Mouse (Mus musculus): ENCODE measurements around the gene Stoml1. TPM values are rescaled to one million over a fixed set of nuclear protein-coding genes. Genes with fewer than 3 reads are reported as not detected.

Stoml1 gene
- polyA plus RNA-seq, 1 experiment from 2014 or later: 142 TPM

- no peak for ATAC-seq
- no peaks in the 10 kb centered on the region for H3K4me1 ChIP-seq (ENCODE audit: control insufficient read depth, insufficient read depth, low read depth, low read length)
Observed at GRCm38 (mm10) chr9:58283431-58283830, 30.5 kb downstream of the Stoml1 start.

DNA sequence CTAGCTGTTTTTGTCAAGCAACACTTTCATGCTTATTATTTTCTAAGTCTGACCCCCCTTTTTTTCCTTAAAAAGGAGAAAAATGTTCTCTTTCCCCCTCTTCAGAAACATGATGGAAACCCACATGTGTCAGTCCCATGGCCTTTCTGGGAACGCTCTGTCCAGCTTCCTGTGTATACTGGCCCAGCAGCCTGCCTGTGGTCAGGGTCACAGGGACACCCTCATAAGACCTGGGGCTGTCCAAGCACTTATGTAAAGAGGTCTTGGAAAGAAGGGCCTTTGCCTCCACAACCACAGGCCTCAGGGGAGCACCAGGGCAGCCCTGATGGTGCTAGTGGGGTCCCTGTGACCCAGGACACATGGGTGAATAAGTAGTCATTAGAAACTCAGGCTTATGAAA lies 36.1 kb downstream of the Stoml1 start:
- ATAC-seq: no peak
- 90% methylated on average over 1 of the region's 1 CpGs for WGBS
- H3K4me3 ChIP-seq (ENCODE audit: low read length): no peak overlapping the region
- H3K9me3 ChIP-seq (ENCODE audit: control insufficient read depth, low read length): no peaks in the 10 kb centered on the region
- H3K4me2 ChIP-seq (ENCODE audit: low read length): no peak overlapping the region
- H3K27ac ChIP-seq (ENCODE audit: low read depth, low read length): no peak overlapping the region
- H3K9ac ChIP-seq (ENCODE audit: low read depth, low read length): no peak overlapping the region
- H3K27me3 ChIP-seq (replicated peaks; ENCODE audit: control insufficient read depth, insufficient read depth, low read length): no peaks in the 10 kb centered on the region
- no peaks in the 10 kb centered on the region for H3K36me3 ChIP-seq (ENCODE audit: control insufficient read depth, insufficient read depth, low read length)
- no peaks in the 10 kb centered on the region for H3K4me1 ChIP-seq (ENCODE audit: control insufficient read depth, insufficient read depth, low read depth, low read length)

More at GRCm38 (mm10) chr9:58283431-58283830, 30.5 kb downstream of the Stoml1 start:
- Histone ChIP-seq H3K36me3 (ENCODE audit: control insufficient read depth, insufficient read depth, low read length) (no peaks in the 10 kb centered on the region), H3K4me3 (ENCODE audit: low read length) (no peak overlapping the region), H3K9ac (ENCODE audit: low read depth, low read length) (no peak overlapping the region), H3K27ac (ENCODE audit: low read depth, low read length) (no peak overlapping the region), H3K27me3 (replicated peaks; ENCODE audit: control insufficient read depth, insufficient read depth, low read length) (no peaks in the 10 kb centered on the region), H3K9me3 (ENCODE audit: control insufficient read depth, low read length) (no peaks in the 10 kb centered on the region), H3K4me2 (ENCODE audit: low read length) (no peak overlapping the region)
- 61% methylated on average over 7 of the region's 7 CpGs for WGBS

- Histone ChIP-seq H3K27ac (ENCODE audit: low read depth, low read length) (no peak overlapping the region), H3K9me3 (ENCODE audit: control insufficient read depth, low read length) (no peaks in the 10 kb centered on the region), H3K27me3 (replicated peaks; ENCODE audit: control insufficient read depth, insufficient read depth, low read length) (no peaks in the 10 kb centered on the region), H3K4me3 (ENCODE audit: low read length) (no peak overlapping the region), H3K9ac (ENCODE audit: low read depth, low read length) (no peak overlapping the region), H3K4me2 (ENCODE audit: low read length) (no peak overlapping the region), H3K36me3 (ENCODE audit: control insufficient read depth, insufficient read depth, low read length) (no peaks in the 10 kb centered on the region), H3K4me1 (ENCODE audit: control insufficient read depth, insufficient read depth, low read depth, low read length) (no peaks in the 10 kb centered on the region)
- 91% methylated on average over 2 of the region's 2 CpGs for WGBS
- ATAC-seq: no peak
Observed at GRCm38 (mm10) chr9:58289901-58290300, 36.9 kb downstream of the Stoml1 start.

DNA sequence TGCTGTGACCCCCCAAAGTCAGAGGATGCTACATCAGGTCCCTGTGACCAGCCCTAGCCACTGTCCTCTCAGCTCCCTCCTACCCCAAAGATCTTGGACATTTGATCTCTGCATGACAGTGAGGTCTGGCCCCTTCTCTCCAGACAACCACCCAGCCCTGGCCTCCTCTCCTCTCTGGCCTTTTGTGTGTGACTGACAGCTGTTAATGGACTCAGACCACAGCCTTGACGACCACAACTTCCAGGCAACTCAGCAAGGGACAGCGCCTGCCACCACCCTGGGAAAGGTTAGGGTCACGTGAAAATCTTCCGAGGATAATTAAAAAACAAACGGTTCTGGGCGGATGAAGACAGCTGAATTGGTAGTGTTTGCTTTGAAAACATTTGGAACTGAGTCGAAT lies 41.6 kb downstream of the Stoml1 start:
- no peaks in the 10 kb centered on the region for H3K36me3 ChIP-seq (ENCODE audit: control insufficient read depth, insufficient read depth, low read length)
- H3K4me1 ChIP-seq (ENCODE audit: control insufficient read depth, insufficient read depth, low read depth, low read length): peaks cover 2% of the 10 kb centered on the region; the same call in 1 of the 2 replicates
- H3K27me3 ChIP-seq (replicated peaks; ENCODE audit: control insufficient read depth, insufficient read depth, low read length): no peaks in the 10 kb centered on the region
- WGBS: 39% methylated on average over 7 of the region's 7 CpGs
- H3K9ac ChIP-seq (ENCODE audit: low read depth, low read length): no peak overlapping the region
- H3K4me3 ChIP-seq (ENCODE audit: low read length): no peak overlapping the region
- no peak overlapping the region for H3K27ac ChIP-seq (ENCODE audit: low read depth, low read length)
- ATAC-seq: no peak
- no peak overlapping the region for H3K4me2 ChIP-seq (ENCODE audit: low read length)
- H3K9me3 ChIP-seq (ENCODE audit: control insufficient read depth, low read length): no peaks in the 10 kb centered on the region

- H3K4me1 ChIP-seq (ENCODE audit: control insufficient read depth, insufficient read depth, low read depth, low read length): peaks cover 2% of the 10 kb centered on the region; the same call in 1 of the 2 replicates
- ATAC-seq: no peak
- WGBS: 85% methylated on average over 3 of the region's 3 CpGs
Observed at GRCm38 (mm10) chr9:58295345-58295744, 42.4 kb downstream of the Stoml1 start.

DNA sequence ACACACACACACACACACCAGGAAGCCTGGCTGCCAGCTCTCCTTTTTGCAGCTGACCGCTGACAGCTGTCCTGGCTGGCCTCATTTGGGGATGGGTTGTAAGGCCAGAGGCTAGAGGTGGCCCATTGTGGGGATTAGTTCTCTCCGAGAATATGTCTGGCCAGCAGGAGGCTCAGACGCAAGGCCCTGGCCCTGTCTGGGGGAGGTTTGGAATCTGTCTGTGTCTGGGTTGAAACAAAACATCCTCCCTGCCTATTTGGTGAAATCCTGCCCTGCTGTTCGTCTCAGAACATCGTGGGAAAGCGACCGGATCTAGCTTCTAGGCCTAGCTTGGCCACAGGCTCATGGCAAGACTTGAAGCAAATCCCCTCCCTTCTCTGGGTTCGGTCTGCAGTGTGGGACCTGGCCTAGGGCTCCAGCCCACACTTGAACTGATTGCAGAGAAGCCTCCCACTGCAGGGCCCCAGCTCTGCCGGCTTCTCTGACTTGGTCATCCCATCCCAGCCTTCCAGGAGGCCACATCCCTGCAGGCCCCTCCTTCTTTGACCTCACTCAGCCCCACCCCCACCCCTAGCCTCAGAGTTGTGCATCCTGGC lies 42.9 kb downstream of the Stoml1 start:
- Histone ChIP-seq H3K9me3 (ENCODE audit: control insufficient read depth, low read length) (no peaks in the 10 kb centered on the region), H3K36me3 (ENCODE audit: control insufficient read depth, insufficient read depth, low read length) (no peaks in the 10 kb centered on the region), H3K4me2 (ENCODE audit: low read length) (no peak overlapping the region), H3K9ac (ENCODE audit: low read depth, low read length) (no peak overlapping the region), H3K27me3 (replicated peaks; ENCODE audit: control insufficient read depth, insufficient read depth, low read length) (no peaks in the 10 kb centered on the region), H3K4me3 (ENCODE audit: low read length) (no peak overlapping the region), H3K27ac (ENCODE audit: low read depth, low read length) (no peak overlapping the region; the same call in 1 of the 2 replicates), H3K4me1 (ENCODE audit: control insufficient read depth, insufficient read depth, low read depth, low read length) (peaks cover 2% of the 10 kb centered on the region; the same call in 1 of the 2 replicates)
- WGBS: 24% methylated on average over 8 of the region's 9 CpGs
- ATAC-seq: 0 out of 2 replicates have a peak, but pooled peaks have one; percentile 17

More at GRCm38 (mm10) chr9:58295345-58295744, 42.4 kb downstream of the Stoml1 start:
- Histone ChIP-seq H3K36me3 (ENCODE audit: control insufficient read depth, insufficient read depth, low read length) (no peaks in the 10 kb centered on the region), H3K27me3 (replicated peaks; ENCODE audit: control insufficient read depth, insufficient read depth, low read length) (no peaks in the 10 kb centered on the region), H3K27ac (ENCODE audit: low read depth, low read length) (no peak overlapping the region), H3K9me3 (ENCODE audit: control insufficient read depth, low read length) (no peaks in the 10 kb centered on the region), H3K4me2 (ENCODE audit: low read length) (no peak overlapping the region), H3K4me3 (ENCODE audit: low read length) (no peak overlapping the region), H3K9ac (ENCODE audit: low read depth, low read length) (no peak overlapping the region)

DNA sequence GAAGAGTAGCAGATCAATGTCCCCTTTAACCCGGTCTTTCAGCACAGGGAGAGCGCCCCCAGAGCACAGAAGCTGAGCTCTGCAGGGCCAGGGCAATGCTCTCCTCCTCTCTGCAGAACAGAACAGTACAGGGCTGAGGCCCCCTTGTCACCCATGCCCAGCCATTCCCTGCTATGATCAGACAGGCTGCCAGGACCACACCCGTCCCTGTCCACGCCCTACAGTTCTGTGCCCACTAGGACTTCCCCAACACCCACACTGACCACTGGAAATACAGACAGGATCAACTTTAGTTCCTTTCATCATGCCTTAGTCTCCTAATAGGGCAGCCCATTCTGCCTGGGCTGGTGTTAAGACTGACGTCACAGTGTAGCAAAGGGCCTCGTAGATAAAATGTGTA lies 44.1 kb downstream of the Stoml1 start:
- 93% methylated on average over 6 of the region's 6 CpGs for WGBS
- no peak overlapping the region for H3K4me2 ChIP-seq (ENCODE audit: low read length)

DNA sequence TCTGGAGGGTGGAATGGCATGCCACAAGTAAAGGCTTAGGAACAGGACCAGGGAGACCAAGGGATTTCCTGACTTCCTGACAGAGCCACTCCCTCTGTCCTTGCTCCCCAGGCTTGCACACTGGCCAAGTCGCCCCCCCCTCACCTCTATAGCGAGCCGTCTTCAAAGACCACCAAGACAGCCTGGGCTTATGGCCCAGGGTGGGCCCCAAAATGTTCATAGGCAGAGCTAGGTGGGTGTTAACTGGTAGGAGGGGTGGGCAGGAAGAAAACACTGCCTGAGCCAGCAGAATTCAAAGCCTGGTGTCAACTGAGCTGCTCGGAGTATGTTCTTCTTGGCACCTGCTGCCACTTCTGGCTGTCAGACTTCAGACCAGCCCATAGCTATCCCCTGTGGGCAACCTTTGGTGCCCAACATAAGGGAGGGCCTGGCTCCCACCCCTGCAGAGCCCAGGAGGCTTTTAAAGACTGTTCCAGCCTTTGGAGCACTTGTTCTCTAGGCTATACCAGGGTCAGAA lies 45.1 kb downstream of the Stoml1 start:
- Histone ChIP-seq H3K9me3 (ENCODE audit: control insufficient read depth, low read length) (no peaks in the 10 kb centered on the region), H3K27ac (ENCODE audit: low read depth, low read length) (no peak overlapping the region), H3K27me3 (replicated peaks; ENCODE audit: control insufficient read depth, insufficient read depth, low read length) (no peaks in the 10 kb centered on the region), H3K9ac (ENCODE audit: low read depth, low read length) (no peak overlapping the region), H3K36me3 (ENCODE audit: control insufficient read depth, insufficient read depth, low read length) (no peaks in the 10 kb centered on the region), H3K4me2 (ENCODE audit: low read length) (no peak overlapping the region), H3K4me1 (ENCODE audit: control insufficient read depth, insufficient read depth, low read depth, low read length) (peaks cover 2% of the 10 kb centered on the region), H3K4me3 (ENCODE audit: low read length) (no peak overlapping the region)
- no peak; the same call in 1 of the 2 replicates for ATAC-seq
- WGBS: 64% methylated on average over 4 of the region's 4 CpGs

More for the DNA sequence above, 44.1 kb downstream of the Stoml1 start:
- no peaks in the 10 kb centered on the region for H3K27me3 ChIP-seq (replicated peaks; ENCODE audit: control insufficient read depth, insufficient read depth, low read length)
- no peak overlapping the region for H3K4me3 ChIP-seq (ENCODE audit: low read length)
- no peak overlapping the region for H3K9ac ChIP-seq (ENCODE audit: low read depth, low read length)
- H3K9me3 ChIP-seq (ENCODE audit: control insufficient read depth, low read length): no peaks in the 10 kb centered on the region
- ATAC-seq: no peak
- H3K4me1 ChIP-seq (ENCODE audit: control insufficient read depth, insufficient read depth, low read depth, low read length): peaks cover 2% of the 10 kb centered on the region; the same call in 1 of the 2 replicates
- H3K27ac ChIP-seq (ENCODE audit: low read depth, low read length): no peak overlapping the region
- no peaks in the 10 kb centered on the region for H3K36me3 ChIP-seq (ENCODE audit: control insufficient read depth, insufficient read depth, low read length)

- Histone ChIP-seq H3K9me3 (ENCODE audit: control insufficient read depth, low read length) (no peaks in the 10 kb centered on the region), H3K9ac (ENCODE audit: low read depth, low read length) (no peak overlapping the region), H3K36me3 (ENCODE audit: control insufficient read depth, insufficient read depth, low read length) (no peaks in the 10 kb centered on the region), H3K4me3 (ENCODE audit: low read length) (no peak overlapping the region), H3K27ac (ENCODE audit: low read depth, low read length) (no peak overlapping the region), H3K27me3 (replicated peaks; ENCODE audit: control insufficient read depth, insufficient read depth, low read length) (no peaks in the 10 kb centered on the region), H3K4me1 (ENCODE audit: control insufficient read depth, insufficient read depth, low read depth, low read length) (peaks cover 15% of the 10 kb centered on the region), H3K4me2 (ENCODE audit: low read length) (no peak overlapping the region)
- 49% methylated on average over 2 of the region's 2 CpGs for WGBS
- no peak for ATAC-seq
Observed at GRCm38 (mm10) chr9:58299356-58299799, 46.4 kb downstream of the Stoml1 start.

All from hindbrain, embryonic 16.5 days (tissue).